Mouse (Mus musculus): ENCODE results near the gene Hist1h2ah. TPM values are rescaled to one million over a fixed set of nuclear protein-coding genes. Genes with fewer than 3 reads are reported as not detected.
"Not testable (repeated sequence)": the region's sequence is repeated elsewhere in the genome, so short reads cannot be mapped to it uniquely, and the experiment has no call there.

Hist1h2ah gene
- polyA plus RNA-seq, 1 experiment from 2014 or later: 14.3 TPM

DNA sequence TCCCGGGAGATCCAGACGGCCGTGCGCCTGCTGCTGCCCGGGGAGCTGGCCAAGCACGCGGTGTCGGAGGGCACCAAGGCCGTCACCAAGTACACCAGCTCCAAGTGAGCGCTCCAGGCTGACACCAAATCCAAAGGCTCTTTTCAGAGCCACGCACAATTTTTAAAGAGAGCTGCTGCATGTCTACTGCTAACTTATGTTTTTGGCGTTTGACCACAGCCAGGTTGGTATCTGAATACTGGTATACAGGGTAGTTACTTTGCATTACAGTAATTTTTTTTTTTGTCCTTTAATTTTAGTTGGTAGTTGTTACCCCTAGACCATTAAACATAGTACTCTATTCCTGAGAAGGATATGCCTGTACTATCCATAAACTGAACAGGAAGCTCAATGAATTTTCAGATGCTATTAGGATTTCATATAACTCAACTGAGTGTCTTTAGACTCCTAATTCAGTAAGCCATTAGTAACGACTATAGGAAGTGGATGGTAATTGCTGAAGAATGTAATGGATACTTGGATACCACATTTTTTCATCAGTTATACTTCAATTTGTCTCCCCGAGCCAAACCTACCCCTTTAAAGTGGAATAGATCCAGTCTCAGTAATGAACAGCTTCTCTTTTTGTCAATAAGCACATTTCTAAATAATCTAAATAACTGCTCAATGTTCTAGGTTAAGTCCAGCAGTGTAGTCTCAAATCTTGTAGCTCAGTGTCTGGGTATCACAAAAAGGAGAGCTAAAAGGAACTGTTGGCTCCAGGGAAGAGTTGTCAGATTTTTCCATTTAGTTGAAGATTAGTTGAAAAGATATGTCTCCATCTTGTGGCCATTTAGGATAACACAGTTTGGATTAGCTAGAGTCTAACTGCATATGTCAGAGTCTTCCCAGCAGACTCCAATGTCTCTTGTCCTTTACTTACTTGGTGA is 8.4 kb upstream of the Hist1h2ah start:
- no peaks in the 10 kb centered on the region for H3K36me3 ChIP-seq (replicated peaks)
- H3K27me3 ChIP-seq (ENCODE audit: poor library complexity, severe bottlenecking): no peaks in the 10 kb centered on the region
- H3K4me1 ChIP-seq: peaks cover 35% of the 10 kb centered on the region
- H3K4me3 ChIP-seq: peak overlapping the region; percentile 52
- 2% methylated on average over 13 of the region's 14 CpGs for WGBS
- H3K27ac ChIP-seq: peak overlapping the region; percentile 86
- peak; percentile 41 for DNase-seq (ENCODE audit: extremely low spot score, low spot score)
- H3K9me3 ChIP-seq: no peaks in the 10 kb centered on the region

DNA sequence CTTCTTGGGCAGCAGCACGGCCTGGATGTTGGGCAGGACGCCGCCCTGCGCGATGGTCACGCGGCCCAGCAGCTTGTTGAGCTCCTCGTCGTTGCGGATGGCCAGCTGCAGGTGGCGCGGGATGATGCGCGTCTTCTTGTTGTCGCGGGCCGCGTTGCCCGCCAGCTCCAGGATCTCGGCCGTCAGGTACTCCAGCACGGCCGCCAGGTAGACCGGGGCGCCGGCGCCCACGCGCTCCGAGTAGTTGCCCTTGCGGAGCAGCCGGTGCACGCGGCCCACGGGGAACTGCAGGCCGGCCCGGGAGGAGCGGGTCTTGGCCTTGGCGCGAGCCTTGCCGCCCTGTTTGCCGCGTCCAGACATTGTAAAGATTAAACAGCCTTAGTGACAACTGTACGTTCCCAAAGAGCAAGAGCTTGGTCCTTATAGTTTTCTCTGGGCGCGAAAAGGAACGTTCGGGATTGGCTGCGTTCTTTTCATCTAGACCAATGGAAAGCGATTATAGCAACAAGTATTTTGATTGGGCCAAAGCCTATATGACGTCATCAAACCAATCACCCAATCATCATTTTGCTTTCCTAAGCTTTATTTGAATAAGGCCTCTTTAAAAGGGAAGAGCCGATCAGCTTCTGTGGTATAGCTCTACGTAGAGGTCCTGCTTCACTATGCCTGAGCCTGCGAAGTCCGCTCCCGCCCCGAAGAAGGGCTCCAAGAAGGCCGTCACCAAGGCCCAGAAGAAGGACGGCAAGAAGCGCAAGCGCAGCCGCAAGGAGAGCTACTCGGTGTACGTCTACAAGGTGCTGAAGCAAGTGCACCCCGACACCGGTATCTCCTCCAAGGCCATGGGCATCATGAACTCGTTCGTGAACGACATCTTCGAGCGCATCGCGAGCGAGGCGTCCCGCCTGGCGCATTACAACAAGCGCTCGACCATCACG is 7.5 kb upstream of the Hist1h2ah start, which contains the start of the genes Hist1h2ag and Hist1h2bj:
Gene Hist1h2ag (minus strand): TSS at position 377 of the 935 bp plus-strand sequence.
Gene Hist1h2bj (plus strand): TSS at position 647 of the 935 bp plus-strand sequence.
- not testable (repeated sequence) for H3K9me3 ChIP-seq; H3K27me3 ChIP-seq (ENCODE audit: poor library complexity, severe bottlenecking); H3K36me3 ChIP-seq (replicated peaks)
- DNase-seq (ENCODE audit: extremely low spot score, low spot score): peak; percentile 90
- H3K4me1 ChIP-seq: peaks cover 39% of the 10 kb centered on the region
- peak within 1 kb of the TSS; percentile 96 for H3K27ac ChIP-seq
- H3K4me3 ChIP-seq: peak within 1 kb of the TSS; percentile 60
- under 1% methylated on average over 47 of the region's 80 CpGs for WGBS

DNA sequence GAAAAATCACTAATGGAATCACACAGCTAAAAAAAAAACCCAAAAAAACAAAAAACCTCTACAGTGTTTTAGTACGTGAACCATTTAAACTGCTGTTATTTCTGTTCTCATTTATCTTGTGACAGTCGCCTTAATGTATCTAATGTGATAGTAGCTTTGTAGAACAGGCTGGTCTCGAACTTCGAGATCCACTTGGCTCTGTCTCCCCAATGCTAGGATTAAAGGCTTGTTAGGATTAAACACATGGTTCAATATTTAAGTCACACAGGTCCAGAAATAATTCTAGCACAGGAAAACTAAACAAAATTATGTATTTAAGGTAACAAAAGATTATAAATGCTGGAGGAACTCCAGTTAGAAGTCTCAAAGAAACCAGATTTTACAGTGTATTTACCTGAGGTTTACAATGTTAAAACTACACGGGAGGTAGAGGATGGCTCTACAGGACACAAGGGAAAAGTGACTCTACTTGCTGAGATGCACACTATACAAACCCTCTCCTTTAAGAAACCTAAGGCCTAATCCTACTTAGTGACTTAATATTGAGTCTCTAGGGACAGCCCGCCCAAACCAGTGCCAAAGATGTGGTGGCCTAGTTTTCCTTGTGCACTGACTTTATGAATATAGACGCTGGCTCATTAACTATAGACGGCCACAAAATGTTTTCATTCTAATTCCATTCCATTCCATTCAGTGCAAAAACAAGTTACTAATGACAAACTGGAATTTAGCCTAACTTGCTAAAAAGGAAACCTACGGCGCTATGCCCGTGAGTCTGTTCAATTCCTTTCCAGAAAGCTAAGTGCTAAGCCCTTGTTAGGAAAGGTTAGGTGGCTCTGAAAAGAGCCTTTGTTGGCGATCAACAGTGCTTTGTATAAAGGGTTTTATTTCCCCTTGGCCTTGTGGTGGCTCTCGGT is 6.5 kb upstream of the Hist1h2ah start:
- Histone ChIP-seq H3K9me3 (no peaks in the 10 kb centered on the region), H3K27me3 (ENCODE audit: poor library complexity, severe bottlenecking) (no peaks in the 10 kb centered on the region), H3K4me1 (peaks cover 46% of the 10 kb centered on the region), H3K27ac (peak overlapping the region; percentile 96), H3K4me3 (peak overlapping the region; percentile 60), H3K36me3 (replicated peaks) (no peaks in the 10 kb centered on the region)
- DNase-seq (ENCODE audit: extremely low spot score, low spot score): peak; percentile 37
- 3% methylated on average over 13 of the region's 13 CpGs for WGBS

DNA sequence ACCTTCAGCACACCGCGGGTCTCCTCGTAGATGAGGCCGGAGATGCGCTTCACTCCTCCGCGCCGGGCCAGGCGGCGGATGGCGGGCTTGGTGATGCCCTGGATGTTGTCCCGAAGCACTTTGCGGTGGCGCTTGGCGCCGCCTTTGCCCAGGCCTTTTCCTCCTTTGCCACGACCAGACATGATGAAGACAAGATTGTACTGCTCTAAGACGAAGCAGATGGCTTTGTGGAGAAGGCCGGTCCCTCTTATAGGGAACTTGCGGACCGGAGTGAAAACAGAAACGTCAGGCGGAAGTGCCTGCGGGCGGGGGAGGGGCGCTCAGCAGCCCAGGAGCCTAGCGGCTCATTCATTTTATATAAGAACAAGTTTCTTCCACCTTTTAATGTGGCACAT is 5.8 kb upstream of the Hist1h2ah start, which contains the start of gene Hist1h4i:
Gene Hist1h4i (minus strand): TSS at position 221 of the 395 bp plus-strand sequence.
- not testable (repeated sequence) for H3K9me3 ChIP-seq; H3K36me3 ChIP-seq (replicated peaks); H3K27me3 ChIP-seq (ENCODE audit: poor library complexity, severe bottlenecking)
- Histone ChIP-seq H3K4me1 (peaks cover 54% of the 10 kb centered on the region), H3K4me3 (peak within 1 kb of the TSS; percentile 60), H3K27ac (peak within 1 kb of the TSS; percentile 96)
- WGBS: under 1% methylated on average over 26 of the region's 27 CpGs
- peak; percentile 94 for DNase-seq (ENCODE audit: extremely low spot score, low spot score)

DNA sequence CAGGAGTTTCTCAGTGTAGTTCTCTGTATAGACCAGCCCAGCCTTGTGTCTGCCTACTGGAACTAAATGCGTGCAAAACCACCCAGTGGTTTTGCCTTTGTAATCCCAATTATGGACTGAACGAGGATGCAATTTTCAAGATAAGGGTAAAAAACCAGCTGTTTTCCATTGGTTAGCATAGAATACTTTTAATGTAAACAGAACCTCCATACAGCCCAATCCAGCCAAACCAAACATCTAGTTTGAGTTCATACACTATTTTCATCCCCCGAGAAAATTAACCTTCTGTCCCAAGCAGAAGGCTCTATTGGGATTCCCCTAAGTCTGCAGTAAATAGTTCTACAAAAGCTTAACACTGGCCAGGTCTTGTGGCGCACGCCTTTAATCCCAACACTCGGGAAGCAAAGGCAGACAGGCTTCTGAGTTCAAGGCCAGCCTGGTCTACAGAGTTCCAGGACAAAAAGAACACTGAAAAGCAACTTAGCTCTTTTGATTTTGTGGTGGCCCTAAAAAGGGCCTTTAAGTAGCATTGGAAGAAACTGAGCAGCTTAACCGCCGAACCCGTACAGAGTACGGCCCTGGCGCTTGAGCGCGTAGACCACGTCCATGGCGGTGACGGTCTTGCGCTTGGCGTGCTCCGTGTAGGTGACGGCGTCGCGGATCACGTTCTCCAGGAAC is 5.2 kb upstream of the Hist1h2ah start:
- Histone ChIP-seq H3K36me3 (replicated peaks) (no peaks in the 10 kb centered on the region), H3K4me1 (peaks cover 54% of the 10 kb centered on the region), H3K9me3 (no peaks in the 10 kb centered on the region), H3K4me3 (peak overlapping the region; percentile 60), H3K27me3 (ENCODE audit: poor library complexity, severe bottlenecking) (no peaks in the 10 kb centered on the region), H3K27ac (peak overlapping the region; percentile 96)
- WGBS: under 1% methylated on average over 23 of the region's 24 CpGs
- DNase-seq (ENCODE audit: extremely low spot score, low spot score): peak; percentile 68

DNA sequence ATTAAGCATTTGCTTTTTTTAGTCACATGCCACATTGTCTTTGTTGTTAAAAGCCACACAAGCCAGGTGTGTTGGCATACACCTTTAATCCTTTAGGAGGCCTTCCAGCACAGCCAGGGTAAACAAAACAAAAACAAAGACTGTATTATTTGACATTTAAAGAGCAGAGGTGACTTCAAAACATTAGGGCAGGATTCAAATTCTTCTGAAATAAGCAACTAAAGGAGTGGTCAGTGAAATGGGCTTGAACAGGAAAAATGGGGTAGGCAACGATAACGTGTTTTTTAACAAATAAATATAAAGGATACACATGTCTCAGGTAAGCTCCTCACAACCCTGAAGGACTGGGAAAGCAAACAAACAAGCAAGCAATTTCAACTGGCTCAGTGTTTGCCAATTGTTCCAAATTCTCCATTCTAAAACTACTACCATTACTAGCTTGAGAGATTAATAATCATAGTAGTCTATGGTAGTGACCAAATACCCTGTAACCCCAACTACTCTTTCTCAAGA is 4.6 kb upstream of the Hist1h2ah start:
- Histone ChIP-seq H3K9me3 (no peaks in the 10 kb centered on the region), H3K27ac (peak overlapping the region; percentile 96), H3K4me3 (peak overlapping the region; percentile 60), H3K27me3 (ENCODE audit: poor library complexity, severe bottlenecking) (no peaks in the 10 kb centered on the region), H3K4me1 (peaks cover 50% of the 10 kb centered on the region), H3K36me3 (replicated peaks) (no peaks in the 10 kb centered on the region)
- WGBS: 8% methylated on average over 2 of the region's 2 CpGs
- no peak for DNase-seq (ENCODE audit: extremely low spot score, low spot score)

DNA sequence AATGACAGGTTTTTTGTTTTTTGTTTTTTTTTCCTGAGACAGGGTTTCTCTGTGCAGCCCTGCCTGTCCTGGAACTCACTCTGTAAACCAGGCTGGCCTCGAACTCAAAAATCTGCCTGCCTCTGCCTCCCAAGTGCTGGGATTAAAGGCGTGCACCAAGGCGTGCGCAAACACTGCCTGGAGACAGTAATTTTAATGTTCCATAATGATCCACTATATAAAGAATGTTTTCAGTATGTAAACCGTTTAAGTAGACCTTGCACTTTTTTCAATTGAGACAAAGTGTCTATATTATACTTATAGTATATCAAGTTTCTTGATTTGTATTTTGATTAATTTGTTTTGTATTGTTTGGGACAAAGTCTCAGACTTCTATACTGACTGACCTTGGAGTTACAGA is 4.0 kb upstream of the Hist1h2ah start:
- Histone ChIP-seq H3K27ac (peak overlapping the region; percentile 96), H3K27me3 (ENCODE audit: poor library complexity, severe bottlenecking) (no peaks in the 10 kb centered on the region), H3K36me3 (replicated peaks) (no peaks in the 10 kb centered on the region), H3K4me3 (peak overlapping the region; percentile 60), H3K4me1 (peaks cover 46% of the 10 kb centered on the region), H3K9me3 (no peaks in the 10 kb centered on the region)
- 73% methylated on average over 5 of the region's 5 CpGs for WGBS
- DNase-seq (ENCODE audit: extremely low spot score, low spot score): no peak

DNA sequence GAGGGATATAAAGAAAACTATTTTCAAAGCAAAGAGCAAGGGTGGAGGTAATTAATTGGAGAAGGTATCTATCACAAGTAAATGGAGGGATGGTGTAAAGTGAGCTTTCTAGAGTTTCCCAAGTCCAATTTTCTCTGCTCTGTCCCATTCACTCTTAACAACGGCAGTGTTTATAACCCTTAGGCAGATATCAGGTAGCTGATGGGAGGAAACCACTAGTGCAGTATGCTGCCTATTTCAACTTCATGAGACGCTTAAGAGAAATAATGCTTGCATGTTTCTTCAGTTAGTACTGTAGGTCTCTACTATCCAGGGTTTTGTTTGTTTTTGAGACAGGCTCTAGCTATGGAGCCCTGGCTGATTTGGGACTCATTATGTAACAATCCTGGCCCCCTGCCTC is 2.0 kb upstream of the Hist1h2ah start:
- no peaks in the 10 kb centered on the region for H3K27me3 ChIP-seq (ENCODE audit: poor library complexity, severe bottlenecking)
- no peaks in the 10 kb centered on the region for H3K9me3 ChIP-seq
- DNase-seq (ENCODE audit: extremely low spot score, low spot score): no peak
- peak overlapping the region; percentile 96 for H3K27ac ChIP-seq
- H3K4me1 ChIP-seq: peaks cover 57% of the 10 kb centered on the region
- H3K36me3 ChIP-seq (replicated peaks): no peaks in the 10 kb centered on the region
- 84% methylated on average over 2 of the region's 2 CpGs for WGBS
- H3K4me3 ChIP-seq: peak overlapping the region; percentile 55

DNA sequence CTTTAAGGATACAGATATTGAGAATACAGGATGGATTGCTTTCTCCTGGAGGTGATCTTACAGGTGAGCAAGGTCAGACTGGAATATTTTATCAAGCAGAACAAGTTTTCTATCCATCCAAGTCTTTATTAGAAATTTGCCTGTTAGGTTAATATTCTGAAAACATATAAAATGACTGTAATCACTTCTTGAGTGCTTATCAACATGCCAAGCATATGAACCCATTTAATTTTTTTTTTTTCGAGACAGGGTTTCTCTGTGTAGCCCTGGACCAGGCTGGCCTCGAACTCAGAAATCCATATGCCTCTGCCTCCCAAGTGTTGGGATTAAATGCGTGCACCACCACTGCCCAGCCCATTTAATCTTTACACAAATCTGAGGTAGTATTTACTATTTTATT is 1.6 kb upstream of the Hist1h2ah start:
- no peaks in the 10 kb centered on the region for H3K27me3 ChIP-seq (ENCODE audit: poor library complexity, severe bottlenecking)
- H3K9me3 ChIP-seq: no peaks in the 10 kb centered on the region
- no peaks in the 10 kb centered on the region for H3K36me3 ChIP-seq (replicated peaks)
- 63% methylated on average over 3 of the region's 3 CpGs for WGBS
- peak overlapping the region; percentile 55 for H3K4me3 ChIP-seq
- H3K27ac ChIP-seq: peak overlapping the region; percentile 96
- DNase-seq (ENCODE audit: extremely low spot score, low spot score): peak; percentile 27
- peaks cover 56% of the 10 kb centered on the region for H3K4me1 ChIP-seq

DNA sequence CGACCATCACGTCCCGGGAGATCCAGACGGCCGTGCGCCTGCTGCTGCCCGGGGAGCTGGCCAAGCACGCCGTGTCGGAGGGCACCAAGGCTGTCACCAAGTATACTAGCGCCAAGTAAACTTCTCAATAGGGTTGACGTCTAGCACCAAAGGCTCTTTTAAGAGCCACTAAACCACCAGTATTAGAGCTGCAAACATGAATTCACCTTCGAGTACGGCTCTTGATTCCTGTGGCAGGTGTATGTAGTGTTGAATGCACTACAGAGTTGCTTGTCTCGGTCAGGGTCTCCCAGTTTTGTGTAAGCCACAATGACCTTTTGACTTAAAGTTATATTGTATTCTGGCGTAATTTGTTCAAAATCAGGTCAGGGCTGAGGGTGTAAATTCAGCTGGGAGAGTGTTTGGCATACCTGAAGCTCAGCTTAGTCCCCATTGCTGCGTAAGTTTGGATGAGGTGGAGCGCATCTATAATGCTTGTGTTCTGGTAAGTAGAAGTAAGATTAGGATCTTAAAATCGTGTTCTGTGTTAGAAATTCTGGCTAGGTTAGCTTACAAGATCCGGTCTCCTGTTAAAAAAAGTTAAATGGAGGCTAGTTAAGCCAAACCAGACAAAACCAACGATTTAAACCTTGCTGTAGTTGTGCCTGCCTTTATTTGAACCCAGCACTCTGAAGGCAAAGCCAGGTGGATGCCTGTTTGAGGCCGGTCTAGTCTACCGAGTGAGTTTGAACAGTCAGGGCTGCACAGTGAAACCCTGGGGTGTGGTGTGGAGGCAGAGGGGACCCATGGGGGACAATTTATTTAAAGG is 985 bp upstream of the Hist1h2ah start:
- peak overlapping the region; percentile 55 for H3K4me3 ChIP-seq
- peaks cover 50% of the 10 kb centered on the region for H3K4me1 ChIP-seq
- no peaks in the 10 kb centered on the region for H3K36me3 ChIP-seq (replicated peaks)
- H3K27me3 ChIP-seq (ENCODE audit: poor library complexity, severe bottlenecking): no peaks in the 10 kb centered on the region
- H3K9me3 ChIP-seq: no peaks in the 10 kb centered on the region
- whole genome bisulfite sequencing: 2% methylated on average over 23 of the region's 23 CpGs
- DNase-seq (ENCODE audit: extremely low spot score, low spot score): peak; percentile 67
- H3K27ac ChIP-seq: peak overlapping the region; percentile 96

Measured in forebrain, embryonic 10.5 days (tissue).